In genomic region chr15:102996548-102996947, GRCm38 (mm10) we compare ENCODE assay signal across 35 mouse cellular contexts. TPM values are rescaled to one million over a fixed set of nuclear protein-coding genes. Genes with fewer than 3 reads are reported as not detected.
DNase-seq lines count a peak whose midpoint lies in the region; ATAC-seq and TF ChIP-seq lines count a peak whose summit lies in the region.
"Had no signal": no experiment of that assay in that cellular context is flagged by ENCODE, and none has a peak within 500 bp of the region (broad histone marks: within the 10 kb centered on the region; RNA-seq: fewer than 3 reads in every experiment).

No protein-coding gene starts in this region.

- H3K27ac ChIP-seq in kidney, embryonic 15.5 days = peak overlapping the region; percentile 96
- no peak overlapping the region for H3K27ac ChIP-seq in kidney, adult 2 months (ENCODE audit: insufficient read depth, low read depth, low read length)
- H3K27ac ChIP-seq in embryonic fibroblast, embryonic 13.5 days (ENCODE audit: insufficient read depth, low read length) = peak overlapping the region; percentile 16; the same call in 1 of the 2 replicates
- no peak overlapping the region for H3K27ac ChIP-seq in intestine, embryonic 16.5 days (ENCODE audit: low read length)
- H3K27ac ChIP-seq in neural tube, embryonic 12.5 days = peak overlapping the region; percentile 29
- H3K27ac ChIP-seq in midbrain, embryonic 14.5 days (replicated peaks; ENCODE audit: low read depth, low read length) = no peak overlapping the region
- H3K27ac ChIP-seq: forebrain, embryonic 12.5 days; heart, adult 2 months; heart, embryonic 13.5 days; hindbrain, embryonic 10.5 days; hindbrain, embryonic 15.5 days; limb, embryonic 13.5 days; midbrain, embryonic 12.5 days had no signal

- no peaks in the 10 kb centered on the region for H3K9me3 ChIP-seq in kidney, embryonic 15.5 days (replicated peaks)
- H3K9me3 ChIP-seq in intestine, embryonic 16.5 days (ENCODE audit: control insufficient read depth, low read length) = no peaks in the 10 kb centered on the region
- H3K9me3 ChIP-seq in neural tube, embryonic 12.5 days = no peaks in the 10 kb centered on the region
- no peaks in the 10 kb centered on the region for H3K9me3 ChIP-seq in midbrain, embryonic 14.5 days (ENCODE audit: control insufficient read depth, low read length)
- H3K9me3 ChIP-seq: forebrain, embryonic 12.5 days; heart, embryonic 13.5 days; hindbrain, embryonic 10.5 days; hindbrain, embryonic 15.5 days; limb, embryonic 13.5 days; megakaryocyte, embryonic 14.5 days; midbrain, embryonic 12.5 days had no signal

- H3K36me3 ChIP-seq in kidney, embryonic 15.5 days = no peaks in the 10 kb centered on the region
- H3K36me3 ChIP-seq in kidney, adult 2 months (ENCODE audit: control insufficient read depth, insufficient read depth, low read length) = no peaks in the 10 kb centered on the region
- H3K36me3 ChIP-seq in intestine, embryonic 16.5 days (ENCODE audit: control insufficient read depth, insufficient read depth, low read length) = no peaks in the 10 kb centered on the region
- H3K36me3 ChIP-seq in neural tube, embryonic 12.5 days = no peaks in the 10 kb centered on the region
- no peaks in the 10 kb centered on the region for H3K36me3 ChIP-seq in midbrain, embryonic 14.5 days (ENCODE audit: control insufficient read depth, insufficient read depth, low read length)
- H3K36me3 ChIP-seq: forebrain, embryonic 12.5 days; heart, embryonic 13.5 days; hindbrain, embryonic 10.5 days; hindbrain, embryonic 15.5 days; limb, embryonic 13.5 days; midbrain, embryonic 12.5 days had no signal

- intact Hi-C loops in left cerebral cortex, postnatal 4 days (cut with DNase I) = no loop called here

- H3K9ac ChIP-seq in kidney, embryonic 15.5 days = peak overlapping the region; percentile 27; the same call in 1 of the 2 replicates
- no peak overlapping the region for H3K9ac ChIP-seq in intestine, embryonic 16.5 days (ENCODE audit: low read depth, low read length)
- peak overlapping the region; percentile 96 for H3K9ac ChIP-seq in neural tube, embryonic 12.5 days
- no peak overlapping the region for H3K9ac ChIP-seq in midbrain, embryonic 14.5 days (replicated peaks; ENCODE audit: low read length)
- H3K9ac ChIP-seq: forebrain, embryonic 12.5 days; forebrain, postnatal 0 days; heart, embryonic 13.5 days; hindbrain, embryonic 15.5 days; limb, embryonic 13.5 days; liver, postnatal 0 days; midbrain, embryonic 12.5 days had no signal

- H3K27me3 ChIP-seq in kidney, embryonic 15.5 days = peaks cover 62% of the 10 kb centered on the region
- H3K27me3 ChIP-seq in kidney, adult 2 months (replicated peaks; ENCODE audit: control insufficient read depth, insufficient read depth, low read length) = no peaks in the 10 kb centered on the region
- peaks cover 81% of the 10 kb centered on the region for H3K27me3 ChIP-seq in intestine, embryonic 16.5 days (replicated peaks; ENCODE audit: control insufficient read depth, insufficient read depth, low read length)
- peaks cover 18% of the 10 kb centered on the region for H3K27me3 ChIP-seq in neural tube, embryonic 12.5 days (replicated peaks)
- H3K27me3 ChIP-seq in midbrain, embryonic 14.5 days (ENCODE audit: control insufficient read depth, insufficient read depth, low read length) = peaks cover 97% of the 10 kb centered on the region

- DNase-seq in kidney, adult 2 months = no peak
- DNase-seq in midbrain, embryonic 14.5 days = no peak
- no peak for DNase-seq in left cerebral cortex, postnatal 4 days
- DNase-seq in left cerebral cortex, adult 9 months (ENCODE audit: low spot score in 2 of 2) = no peak
- DNase-seq: adrenal gland, postnatal 36 days; cerebellum, adult 18-20 months; cerebellum, postnatal 10 days; heart, adult 2 months; heart, postnatal 10 days; liver, postnatal 0 days; lung, postnatal 4 days had no signal

- ATAC-seq in kidney, embryonic 15.5 days (replicated peaks; ENCODE audit: low FRiP score) = no peak
- ATAC-seq in intestine, embryonic 16.5 days = no peak
- ATAC-seq in neural tube, embryonic 12.5 days (ENCODE audit: low FRiP score, low read depth) = no peak
- ATAC-seq in midbrain, embryonic 14.5 days (ENCODE audit: low FRiP score, low TSS enrichment) = no peak
- ATAC-seq: activated CD4-positive, CD25-positive, alpha-beta regulatory T cell, adult 4 months; CD4-positive, CD25-positive, alpha-beta regulatory T cell, adult 4 months; forebrain, postnatal 0 days; inflammation-experienced regulatory T-cells, adult 6 months; liver, postnatal 0 days; lung, postnatal 0 days had no signal

- no peak for TF ChIP-seq CTCF in kidney, adult 2 months (conservative IDR thresholded peaks at IDR 0.05; ENCODE audit: insufficient read depth, insufficient read length, low read depth, low read length)
- TF ChIP-seq CTCF in embryonic fibroblast, embryonic 13.5 days (IDR thresholded peaks at IDR 0.05; ENCODE audit: borderline replicate concordance, insufficient read depth, low read length) = no peak

- H3K4me2 ChIP-seq in kidney, embryonic 15.5 days = peak overlapping the region; percentile 78
- peak overlapping the region; percentile 22 for H3K4me2 ChIP-seq in intestine, embryonic 16.5 days (ENCODE audit: low read depth, low read length)
- H3K4me2 ChIP-seq in neural tube, embryonic 12.5 days (replicated peaks) = peak overlapping the region; percentile 86
- H3K4me2 ChIP-seq in midbrain, embryonic 14.5 days (ENCODE audit: low read length) = no peak overlapping the region
- H3K4me2 ChIP-seq: forebrain, embryonic 12.5 days; heart, embryonic 13.5 days; hindbrain, embryonic 15.5 days; limb, embryonic 13.5 days; liver, embryonic 11.5 days; midbrain, embryonic 12.5 days had no signal

- H3K4me1 ChIP-seq in kidney, embryonic 15.5 days = peaks cover 74% of the 10 kb centered on the region
- peaks cover 4% of the 10 kb centered on the region; the same call in 1 of the 2 replicates for H3K4me1 ChIP-seq in kidney, adult 2 months (ENCODE audit: control insufficient read depth, insufficient read depth, low read length)
- H3K4me1 ChIP-seq in embryonic fibroblast, embryonic 13.5 days (ENCODE audit: control insufficient read depth, insufficient read depth, low read length) = no peaks in the 10 kb centered on the region
- peaks cover 8% of the 10 kb centered on the region; the same call in 1 of the 2 replicates for H3K4me1 ChIP-seq in intestine, embryonic 16.5 days (ENCODE audit: control insufficient read depth, insufficient read depth, low read length)
- peaks cover 49% of the 10 kb centered on the region for H3K4me1 ChIP-seq in neural tube, embryonic 12.5 days
- H3K4me1 ChIP-seq in midbrain, embryonic 14.5 days (ENCODE audit: control insufficient read depth, insufficient read depth, low read length) = no peaks in the 10 kb centered on the region

- H3K4me3 ChIP-seq in kidney, embryonic 15.5 days (replicated peaks) = peak overlapping the region; percentile 58
- H3K4me3 ChIP-seq in kidney, adult 2 months (ENCODE audit: insufficient read depth, low read depth, low read length) = no peak overlapping the region
- H3K4me3 ChIP-seq in embryonic fibroblast, embryonic 13.5 days (ENCODE audit: insufficient read depth, low read length) = 0 out of 2 replicates have a peak overlapping the region, but pooled peaks have one; percentile 1
- H3K4me3 ChIP-seq in intestine, embryonic 16.5 days (ENCODE audit: low read length) = no peak overlapping the region
- H3K4me3 ChIP-seq in neural tube, embryonic 12.5 days = peak overlapping the region; percentile 76
- no peak overlapping the region for H3K4me3 ChIP-seq in midbrain, embryonic 14.5 days (replicated peaks; ENCODE audit: low read depth, low read length)
- H3K4me3 ChIP-seq: forebrain, embryonic 12.5 days; heart, adult 2 months; heart, embryonic 13.5 days; hindbrain, embryonic 10.5 days; hindbrain, embryonic 15.5 days; limb, embryonic 13.5 days; megakaryocyte, embryonic 14.5 days; midbrain, embryonic 12.5 days had no signal

- TF ChIP-seq POLR2A in kidney, adult 2 months (IDR thresholded peaks at IDR 0.05; ENCODE audit: low read depth, low read length) = no peak
- TF ChIP-seq POLR2A in embryonic fibroblast, embryonic 13.5 days (IDR thresholded peaks at IDR 0.05; ENCODE audit: low read depth, low read length) = no peak

- WGBS in kidney, embryonic 15.5 days = 13% methylated on average over 9 of the region's 9 CpGs
- WGBS in kidney, adult 2 months = 41% methylated on average over 9 of the region's 9 CpGs
- WGBS in intestine, embryonic 16.5 days = 8% methylated on average over 9 of the region's 9 CpGs
- 3% methylated on average over 9 of the region's 9 CpGs for WGBS in neural tube, embryonic 12.5 days
- 1% methylated on average over 9 of the region's 9 CpGs for WGBS in midbrain, embryonic 14.5 days

RNA-seq across cellular contexts. Expression of gene Hoxc6, which starts 1.5 kb away (rescaled TPM):
- polyA plus RNA-seq in kidney, embryonic 15.5 days (2015; fragmentation: Nextera tagmentation; extraction: Ambion mirVana) = 10.9 and 11.0 TPM in 2 replicates
- polyA plus RNA-seq in kidney, adult 2 months (2012; rRNA removed) = 24.7 and 25.4 TPM in 2 replicates
- polyA plus RNA-seq in embryonic fibroblast, embryonic 13.5 days (2011; ENCODE audit: insufficient read length, low read depth, missing spikeins) = 42.6 and 61.8 TPM in 2 replicates
- 3.2 and 4.0 TPM in 2 replicates for polyA plus RNA-seq in intestine, embryonic 16.5 days (2015; fragmentation: Nextera tagmentation; extraction: Ambion mirVana)
- 68.8 and 77.1 TPM in 2 replicates for polyA plus RNA-seq in neural tube, embryonic 12.5 days (2016; fragmentation: Nextera tagmentation; extraction: Ambion mirVana)
- polyA plus RNA-seq in midbrain, embryonic 14.5 days (2014; fragmentation: Nextera tagmentation; extraction: Ambion mirVana) = not detected in 2 replicates
- not detected for total RNA-seq in left cerebral cortex, postnatal 4 days (2021)
- total RNA-seq: forebrain, postnatal 0 days; heart, adult 2 months; layer of hippocampus, adult 18-20 months; layer of hippocampus, postnatal 25 days; left cerebral cortex, adult 8-10 months had no signal
- polyA plus RNA-seq: activated CD4-positive, CD25-positive, alpha-beta regulatory T cell, adult 4 months; CD4-positive, CD25-positive, alpha-beta regulatory T cell, adult 4 months; cortical plate, adult 2 months; forebrain, embryonic 12.5 days; forebrain, postnatal 0 days; heart, adult 2 months; hindbrain, embryonic 10.5 days; inflammation-experienced regulatory T-cells, adult 6 months; liver, postnatal 0 days; lung, postnatal 0 days; midbrain, embryonic 12.5 days; thymus, postnatal 0 days had no signal

RNA-seq across cellular contexts. Expression of gene Hoxc8, which starts 6.1 kb away (rescaled TPM):
- polyA plus RNA-seq in kidney, embryonic 15.5 days (2015; fragmentation: Nextera tagmentation; extraction: Ambion mirVana) = 8.7 and 11.1 TPM in 2 replicates
- 3.4 and 4.0 TPM in 2 replicates for polyA plus RNA-seq in kidney, adult 2 months (2012; rRNA removed)
- polyA plus RNA-seq in embryonic fibroblast, embryonic 13.5 days (2011; ENCODE audit: insufficient read length, low read depth, missing spikeins) = 28.5 and 45.5 TPM in 2 replicates
- 4.5 and 4.9 TPM in 2 replicates for polyA plus RNA-seq in intestine, embryonic 16.5 days (2015; fragmentation: Nextera tagmentation; extraction: Ambion mirVana)
- 44.5 and 65.6 TPM in 2 replicates for polyA plus RNA-seq in neural tube, embryonic 12.5 days (2016; fragmentation: Nextera tagmentation; extraction: Ambion mirVana)
- not detected in 2 replicates for polyA plus RNA-seq in midbrain, embryonic 14.5 days (2014; fragmentation: Nextera tagmentation; extraction: Ambion mirVana)
- not detected for total RNA-seq in left cerebral cortex, postnatal 4 days (2021)
- total RNA-seq: forebrain, postnatal 0 days; heart, adult 2 months; heart, postnatal 10 days; layer of hippocampus, adult 18-20 months; layer of hippocampus, postnatal 25 days; left cerebral cortex, adult 8-10 months had no signal
- polyA plus RNA-seq: brain, embryonic 14.5 days; cortical plate, adult 2 months; embryonic facial prominence, embryonic 14.5 days; forebrain, embryonic 12.5 days; forebrain, postnatal 0 days; heart, adult 2 months; heart, embryonic 13.5 days; hindbrain, embryonic 10.5 days; liver, postnatal 0 days; lung, postnatal 0 days; midbrain, embryonic 12.5 days; thymus, postnatal 0 days had no signal

RNA-seq across cellular contexts. Expression of gene Hoxc9, which starts 20.3 kb away (rescaled TPM):
- 10.0 and 10.7 TPM in 2 replicates for polyA plus RNA-seq in kidney, embryonic 15.5 days (2015; fragmentation: Nextera tagmentation; extraction: Ambion mirVana)
- 5.5 and 7.3 TPM in 2 replicates for polyA plus RNA-seq in kidney, adult 2 months (2012; rRNA removed)
- 4.9 and 6.2 TPM in 2 replicates for polyA plus RNA-seq in embryonic fibroblast, embryonic 13.5 days (2011; ENCODE audit: insufficient read length, low read depth, missing spikeins)
- 0.49 and 0.76 TPM in 2 replicates for polyA plus RNA-seq in intestine, embryonic 16.5 days (2015; fragmentation: Nextera tagmentation; extraction: Ambion mirVana)
- polyA plus RNA-seq in neural tube, embryonic 12.5 days (2016; fragmentation: Nextera tagmentation; extraction: Ambion mirVana) = 45.2 and 47.4 TPM in 2 replicates
- not detected in 2 replicates for polyA plus RNA-seq in midbrain, embryonic 14.5 days (2014; fragmentation: Nextera tagmentation; extraction: Ambion mirVana)
- not detected for total RNA-seq in left cerebral cortex, postnatal 4 days (2021)
- total RNA-seq: forebrain, postnatal 0 days; heart, adult 2 months; heart, postnatal 10 days; layer of hippocampus, adult 18-20 months; layer of hippocampus, postnatal 25 days; left cerebral cortex, adult 8-10 months had no signal
- polyA plus RNA-seq: activated CD4-positive, CD25-positive, alpha-beta regulatory T cell, adult 4 months; brain, embryonic 14.5 days; CD4-positive, CD25-positive, alpha-beta regulatory T cell, adult 4 months; cortical plate, adult 2 months; embryonic facial prominence, embryonic 14.5 days; forebrain, embryonic 12.5 days; forebrain, postnatal 0 days; heart, adult 2 months; heart, embryonic 13.5 days; hindbrain, embryonic 10.5 days; inflammation-experienced regulatory T-cells, adult 6 months; liver, postnatal 0 days; lung, postnatal 0 days; midbrain, embryonic 12.5 days; thymus, postnatal 0 days had no signal

RNA-seq across cellular contexts. Expression of gene Hoxc4, which starts 22.2 kb away (rescaled TPM):
- 7.9 and 10.2 TPM in 2 replicates for polyA plus RNA-seq in kidney, embryonic 15.5 days (2015; fragmentation: Nextera tagmentation; extraction: Ambion mirVana)
- 2.5 and 2.7 TPM in 2 replicates for polyA plus RNA-seq in kidney, adult 2 months (2012; rRNA removed)
- polyA plus RNA-seq in embryonic fibroblast, embryonic 13.5 days (2011; ENCODE audit: insufficient read length, low read depth, missing spikeins) = 12.5 and 12.6 TPM in 2 replicates
- polyA plus RNA-seq in intestine, embryonic 16.5 days (2015; fragmentation: Nextera tagmentation; extraction: Ambion mirVana) = 8.8 and 9.7 TPM in 2 replicates
- 69.5 and 77.4 TPM in 2 replicates for polyA plus RNA-seq in neural tube, embryonic 12.5 days (2016; fragmentation: Nextera tagmentation; extraction: Ambion mirVana)
- polyA plus RNA-seq in midbrain, embryonic 14.5 days (2014; fragmentation: Nextera tagmentation; extraction: Ambion mirVana) = not detected in 2 replicates
- not detected for total RNA-seq in left cerebral cortex, postnatal 4 days (2021)
- total RNA-seq: forebrain, postnatal 0 days; heart, adult 2 months; layer of hippocampus, adult 18-20 months; layer of hippocampus, postnatal 25 days; left cerebral cortex, adult 8-10 months had no signal
- polyA plus RNA-seq: activated CD4-positive, CD25-positive, alpha-beta regulatory T cell, adult 4 months; CD4-positive, CD25-positive, alpha-beta regulatory T cell, adult 4 months; cortical plate, adult 2 months; forebrain, embryonic 12.5 days; forebrain, postnatal 0 days; inflammation-experienced regulatory T-cells, adult 6 months had no signal

RNA-seq across cellular contexts. Expression of gene Hoxc5, which starts 29.3 kb away (rescaled TPM):
- polyA plus RNA-seq in kidney, embryonic 15.5 days (2015; fragmentation: Nextera tagmentation; extraction: Ambion mirVana) = 3.6 and 4.8 TPM in 2 replicates
- polyA plus RNA-seq in kidney, adult 2 months (2012; rRNA removed) = 4.0 and 4.1 TPM in 2 replicates
- 7.6 and 11.0 TPM in 2 replicates for polyA plus RNA-seq in embryonic fibroblast, embryonic 13.5 days (2011; ENCODE audit: insufficient read length, low read depth, missing spikeins)
- 6.8 and 7.2 TPM in 2 replicates for polyA plus RNA-seq in intestine, embryonic 16.5 days (2015; fragmentation: Nextera tagmentation; extraction: Ambion mirVana)
- 32.1 and 35.5 TPM in 2 replicates for polyA plus RNA-seq in neural tube, embryonic 12.5 days (2016; fragmentation: Nextera tagmentation; extraction: Ambion mirVana)
- polyA plus RNA-seq in midbrain, embryonic 14.5 days (2014; fragmentation: Nextera tagmentation; extraction: Ambion mirVana) = 0.12 TPM in 1 of 2 replicates, not detected in the other
- not detected for total RNA-seq in left cerebral cortex, postnatal 4 days (2021)
- total RNA-seq: forebrain, postnatal 0 days; heart, adult 2 months; layer of hippocampus, adult 18-20 months; layer of hippocampus, postnatal 25 days; left cerebral cortex, adult 8-10 months had no signal
- polyA plus RNA-seq: activated CD4-positive, CD25-positive, alpha-beta regulatory T cell, adult 4 months; CD4-positive, CD25-positive, alpha-beta regulatory T cell, adult 4 months; cortical plate, adult 2 months; forebrain, embryonic 12.5 days; forebrain, postnatal 0 days; inflammation-experienced regulatory T-cells, adult 6 months; liver, postnatal 0 days; lung, postnatal 0 days; midbrain, embryonic 12.5 days had no signal

Comparison
In these comparisons a context has a peak if more than half of its experiments do, and no peak if none do; other contexts are left out.
1. H3K27ac ChIP-seq: peak in kidney, embryonic 15.5 days (single experiment), embryonic fibroblast, embryonic 13.5 days (single experiment) and neural tube, embryonic 12.5 days (single experiment); none in kidney, adult 2 months (single experiment), intestine, embryonic 16.5 days (single experiment) and midbrain, embryonic 14.5 days (single experiment).
2. H3K4me3 ChIP-seq: peak in kidney, embryonic 15.5 days (single experiment), embryonic fibroblast, embryonic 13.5 days (single experiment) and neural tube, embryonic 12.5 days (single experiment); none in kidney, adult 2 months (single experiment), intestine, embryonic 16.5 days (single experiment) and midbrain, embryonic 14.5 days (single experiment).
3. H3K9ac ChIP-seq: peak in kidney, embryonic 15.5 days (single experiment) and neural tube, embryonic 12.5 days (single experiment); none in intestine, embryonic 16.5 days (single experiment) and midbrain, embryonic 14.5 days (single experiment).